Mouse (Mus musculus): ENCODE results near the gene Zfp536. TPM values are rescaled to one million over a fixed set of nuclear protein-coding genes. Genes with fewer than 3 reads are reported as not detected.
"Not testable (repeated sequence)": the region's sequence is repeated elsewhere in the genome, so short reads cannot be mapped to it uniquely, and the experiment has no call there.

Gene Zfp536
- polyA plus RNA-seq, 1 experiment from 2014 or later, result 11.5 TPM

- H3K4me1 ChIP-seq (replicated peaks; ENCODE audit: control insufficient read depth, insufficient read depth, low read length), result no peaks in the 10 kb centered on the region
- no peaks in the 10 kb centered on the region for H3K9me3 ChIP-seq (ENCODE audit: control insufficient read depth, low read length)
- no peak overlapping the region for H3K4me2 ChIP-seq (ENCODE audit: low read length)
- no peaks in the 10 kb centered on the region for H3K27me3 ChIP-seq (replicated peaks; ENCODE audit: control insufficient read depth, insufficient read depth, low read length)
- no peak overlapping the region for H3K9ac ChIP-seq (ENCODE audit: low read length)
- H3K4me3 ChIP-seq (ENCODE audit: low read depth, low read length), result no peak overlapping the region
- no peak overlapping the region for H3K27ac ChIP-seq (ENCODE audit: low read depth)
- 59% methylated on average over 7 of the region's 7 CpGs for WGBS
- no peak for DNase-seq (ENCODE audit: low spot score)
- H3K36me3 ChIP-seq (ENCODE audit: control insufficient read depth, insufficient read depth, low read length), result no peaks in the 10 kb centered on the region
- ATAC-seq (replicated peaks; ENCODE audit: low FRiP score, low TSS enrichment, low read depth), result no peak
Observed at GRCm38 (mm10) chr7:37723191-37723592, 50.2 kb downstream of the Zfp536 start.

GRCm38 (mm10) chr7:37721676-37722075 is 51.8 kb downstream of the Zfp536 start:
- Histone ChIP-seq H3K9ac (ENCODE audit: low read length) (no peak overlapping the region), H3K4me3 (ENCODE audit: low read depth, low read length) (no peak overlapping the region), H3K4me2 (ENCODE audit: low read length) (no peak overlapping the region), H3K27ac (ENCODE audit: low read depth) (no peak overlapping the region), H3K36me3 (ENCODE audit: control insufficient read depth, insufficient read depth, low read length) (no peaks in the 10 kb centered on the region), H3K27me3 (replicated peaks; ENCODE audit: control insufficient read depth, insufficient read depth, low read length) (no peaks in the 10 kb centered on the region), H3K4me1 (replicated peaks; ENCODE audit: control insufficient read depth, insufficient read depth, low read length) (no peaks in the 10 kb centered on the region), H3K9me3 (ENCODE audit: control insufficient read depth, low read length) (no peaks in the 10 kb centered on the region)
- ATAC-seq (replicated peaks; ENCODE audit: low FRiP score, low TSS enrichment, low read depth) (no peak), DNase-seq (ENCODE audit: low spot score) (no peak)
- 86% methylated on average over 4 of the region's 4 CpGs for WGBS

- 57% methylated on average over 15 of the region's 15 CpGs for WGBS
- ATAC-seq (replicated peaks; ENCODE audit: low FRiP score, low TSS enrichment, low read depth), result no peak
Observed at GRCm38 (mm10) chr7:37718671-37719402, 54.6 kb downstream of the Zfp536 start.

GRCm38 (mm10) chr7:37717071-37717470 is 56.4 kb downstream of the Zfp536 start:
- H3K9ac ChIP-seq (ENCODE audit: low read length), result no peak overlapping the region
- 91% methylated on average over 7 of the region's 7 CpGs for WGBS
- H3K27me3 ChIP-seq (replicated peaks; ENCODE audit: control insufficient read depth, insufficient read depth, low read length), result no peaks in the 10 kb centered on the region
- H3K36me3 ChIP-seq (ENCODE audit: control insufficient read depth, insufficient read depth, low read length), result no peaks in the 10 kb centered on the region
- H3K4me1 ChIP-seq (replicated peaks; ENCODE audit: control insufficient read depth, insufficient read depth, low read length), result no peaks in the 10 kb centered on the region
- no peaks in the 10 kb centered on the region for H3K9me3 ChIP-seq (ENCODE audit: control insufficient read depth, low read length)
- no peak overlapping the region for H3K4me2 ChIP-seq (ENCODE audit: low read length)
- no peak for DNase-seq (ENCODE audit: low spot score)
- ATAC-seq (replicated peaks; ENCODE audit: low FRiP score, low TSS enrichment, low read depth), result no peak
- H3K4me3 ChIP-seq (ENCODE audit: low read depth, low read length), result no peak overlapping the region
- H3K27ac ChIP-seq (ENCODE audit: low read depth), result no peak overlapping the region

More at GRCm38 (mm10) chr7:37718671-37719402, 54.6 kb downstream of the Zfp536 start:
- H3K9me3 ChIP-seq (ENCODE audit: control insufficient read depth, low read length), result no peaks in the 10 kb centered on the region
- H3K4me1 ChIP-seq (replicated peaks; ENCODE audit: control insufficient read depth, insufficient read depth, low read length), result no peaks in the 10 kb centered on the region
- no peak for DNase-seq (ENCODE audit: low spot score)
- H3K4me2 ChIP-seq (ENCODE audit: low read length), result no peak overlapping the region
- H3K9ac ChIP-seq (ENCODE audit: low read length), result no peak overlapping the region
- H3K27ac ChIP-seq (ENCODE audit: low read depth), result no peak overlapping the region
- no peaks in the 10 kb centered on the region for H3K27me3 ChIP-seq (replicated peaks; ENCODE audit: control insufficient read depth, insufficient read depth, low read length)
- H3K36me3 ChIP-seq (ENCODE audit: control insufficient read depth, insufficient read depth, low read length), result no peaks in the 10 kb centered on the region
- H3K4me3 ChIP-seq (ENCODE audit: low read depth, low read length), result no peak overlapping the region

- Histone ChIP-seq H3K4me3 (ENCODE audit: low read depth, low read length) (no peak overlapping the region), H3K9ac (ENCODE audit: low read length) (no peak overlapping the region), H3K4me1 (replicated peaks; ENCODE audit: control insufficient read depth, insufficient read depth, low read length) (no peaks in the 10 kb centered on the region), H3K27ac (ENCODE audit: low read depth) (no peak overlapping the region), H3K4me2 (ENCODE audit: low read length) (no peak overlapping the region), H3K36me3 (ENCODE audit: control insufficient read depth, insufficient read depth, low read length) (no peaks in the 10 kb centered on the region), H3K27me3 (replicated peaks; ENCODE audit: control insufficient read depth, insufficient read depth, low read length) (no peaks in the 10 kb centered on the region), H3K9me3 (ENCODE audit: control insufficient read depth, low read length) (no peaks in the 10 kb centered on the region)
- ATAC-seq (replicated peaks; ENCODE audit: low FRiP score, low TSS enrichment, low read depth) (no peak), DNase-seq (ENCODE audit: low spot score) (no peak)
- WGBS, result 72% methylated on average over 7 of the region's 7 CpGs
Observed at GRCm38 (mm10) chr7:37716626-37717025, 56.8 kb downstream of the Zfp536 start.

- 85% methylated on average over 9 of the region's 9 CpGs for WGBS
- no peaks in the 10 kb centered on the region for H3K9me3 ChIP-seq (ENCODE audit: control insufficient read depth, low read length)
Observed at GRCm38 (mm10) chr7:37704464-37704863, 69.0 kb downstream of the Zfp536 start.

GRCm38 (mm10) chr7:37697378-37697777 is 76.1 kb downstream of the Zfp536 start:
- H3K36me3 ChIP-seq (ENCODE audit: control insufficient read depth, insufficient read depth, low read length); H3K9ac ChIP-seq (ENCODE audit: low read length); H3K4me3 ChIP-seq (ENCODE audit: low read depth, low read length); H3K4me2 ChIP-seq (ENCODE audit: low read length); H3K27me3 ChIP-seq (replicated peaks; ENCODE audit: control insufficient read depth, insufficient read depth, low read length); H3K9me3 ChIP-seq (ENCODE audit: control insufficient read depth, low read length); DNase-seq (ENCODE audit: low spot score); H3K27ac ChIP-seq (ENCODE audit: low read depth); ATAC-seq (replicated peaks; ENCODE audit: low FRiP score, low TSS enrichment, low read depth); H3K4me1 ChIP-seq (replicated peaks; ENCODE audit: control insufficient read depth, insufficient read depth, low read length): not testable (repeated sequence)
- 95% methylated on average over 3 of the region's 3 CpGs for WGBS

More at GRCm38 (mm10) chr7:37704464-37704863, 69.0 kb downstream of the Zfp536 start:
- DNase-seq (ENCODE audit: low spot score) (no peak), ATAC-seq (replicated peaks; ENCODE audit: low FRiP score, low TSS enrichment, low read depth) (no peak)
- Histone ChIP-seq H3K4me3 (ENCODE audit: low read depth, low read length) (no peak overlapping the region), H3K36me3 (ENCODE audit: control insufficient read depth, insufficient read depth, low read length) (no peaks in the 10 kb centered on the region), H3K4me2 (ENCODE audit: low read length) (no peak overlapping the region), H3K27ac (ENCODE audit: low read depth) (no peak overlapping the region), H3K9ac (ENCODE audit: low read length) (no peak overlapping the region), H3K4me1 (replicated peaks; ENCODE audit: control insufficient read depth, insufficient read depth, low read length) (no peaks in the 10 kb centered on the region), H3K27me3 (replicated peaks; ENCODE audit: control insufficient read depth, insufficient read depth, low read length) (no peaks in the 10 kb centered on the region)

GRCm38 (mm10) chr7:37695066-37695465 is 78.4 kb downstream of the Zfp536 start:
- H3K27me3 ChIP-seq (replicated peaks; ENCODE audit: control insufficient read depth, insufficient read depth, low read length), result no peaks in the 10 kb centered on the region
- WGBS, result 63% methylated on average over 5 of the region's 5 CpGs
- H3K4me3 ChIP-seq (ENCODE audit: low read depth, low read length), result no peak overlapping the region
- H3K9me3 ChIP-seq (ENCODE audit: control insufficient read depth, low read length), result no peaks in the 10 kb centered on the region
- H3K36me3 ChIP-seq (ENCODE audit: control insufficient read depth, insufficient read depth, low read length), result no peaks in the 10 kb centered on the region
- no peak overlapping the region for H3K4me2 ChIP-seq (ENCODE audit: low read length)
- no peak overlapping the region for H3K27ac ChIP-seq (ENCODE audit: low read depth)
- no peak; the same call in 1 of the 2 replicates for ATAC-seq (replicated peaks; ENCODE audit: low FRiP score, low TSS enrichment, low read depth)
- H3K9ac ChIP-seq (ENCODE audit: low read length), result no peak overlapping the region
- peaks cover 4% of the 10 kb centered on the region for H3K4me1 ChIP-seq (replicated peaks; ENCODE audit: control insufficient read depth, insufficient read depth, low read length)
- DNase-seq (ENCODE audit: low spot score), result no peak

- no peak for ATAC-seq (replicated peaks; ENCODE audit: low FRiP score, low TSS enrichment, low read depth)
- peaks cover 4% of the 10 kb centered on the region for H3K4me1 ChIP-seq (replicated peaks; ENCODE audit: control insufficient read depth, insufficient read depth, low read length)
- no peak for DNase-seq (ENCODE audit: low spot score)
- H3K27me3 ChIP-seq (replicated peaks; ENCODE audit: control insufficient read depth, insufficient read depth, low read length), result no peaks in the 10 kb centered on the region
- H3K27ac ChIP-seq (ENCODE audit: low read depth), result no peak overlapping the region
- no peak overlapping the region for H3K4me3 ChIP-seq (ENCODE audit: low read depth, low read length)
- H3K9ac ChIP-seq (ENCODE audit: low read length), result no peak overlapping the region
- no peaks in the 10 kb centered on the region for H3K36me3 ChIP-seq (ENCODE audit: control insufficient read depth, insufficient read depth, low read length)
- 66% methylated on average over 10 of the region's 10 CpGs for WGBS
- H3K4me2 ChIP-seq (ENCODE audit: low read length), result no peak overlapping the region
- H3K9me3 ChIP-seq (ENCODE audit: control insufficient read depth, low read length), result no peaks in the 10 kb centered on the region
Observed at GRCm38 (mm10) chr7:37690606-37691005, 82.8 kb downstream of the Zfp536 start.
